Mouse (Mus musculus) 3134 (cell line): ENCODE data around the gene Mdh1.

Experiments used
- DNase-seq: peaks from one replicate; pipeline ENCODE4 v3.0.0-alpha.2; 2011; ENCODE audit warnings: low spot score; ENCODE audit not compliant: insufficient read length; ENCODE audit errors: extremely low read depth

Mdh1 gene

GRCm38 (mm10) chr11:21571700-21572381, at the start of gene Mdh1, which contains the start of gene Wdpcp:
Gene Mdh1 (minus strand): TSS chr11:21572367.
Gene Wdpcp (plus strand): TSS chr11:21572235.
- DNase-seq, result peak; percentile 92

DNA sequence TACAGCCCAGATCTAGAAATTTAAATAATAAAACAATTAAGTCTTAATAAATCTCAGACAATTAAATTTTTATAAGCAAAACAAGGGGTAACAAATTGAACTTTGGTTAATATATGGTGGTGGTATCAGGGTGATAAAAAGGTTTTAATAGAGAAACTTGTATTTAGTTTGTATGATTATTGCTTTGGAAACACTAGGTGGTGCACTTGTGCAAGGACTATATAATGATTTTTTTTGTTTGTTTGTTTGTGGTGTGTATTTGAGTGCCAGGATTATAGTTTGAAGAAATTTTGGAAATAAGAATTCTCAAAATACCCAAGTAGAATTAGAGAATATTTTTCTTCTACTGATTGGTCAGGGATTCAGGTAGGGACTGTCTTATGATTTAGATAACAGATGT, 43.7 kb upstream of the Mdh1 start:
- no peak for DNase-seq

- no peak for DNase-seq
Measured at GRCm38 (mm10) chr11:21602497-21602896, 30.3 kb upstream of the Mdh1 start.

- DNase-seq, result no peak
Measured at GRCm38 (mm10) chr11:21583286-21583685, 11.1 kb upstream of the Mdh1 start.

GRCm38 (mm10) chr11:21581472-21581871, 9.3 kb upstream of the Mdh1 start:
- no peak for DNase-seq

DNA sequence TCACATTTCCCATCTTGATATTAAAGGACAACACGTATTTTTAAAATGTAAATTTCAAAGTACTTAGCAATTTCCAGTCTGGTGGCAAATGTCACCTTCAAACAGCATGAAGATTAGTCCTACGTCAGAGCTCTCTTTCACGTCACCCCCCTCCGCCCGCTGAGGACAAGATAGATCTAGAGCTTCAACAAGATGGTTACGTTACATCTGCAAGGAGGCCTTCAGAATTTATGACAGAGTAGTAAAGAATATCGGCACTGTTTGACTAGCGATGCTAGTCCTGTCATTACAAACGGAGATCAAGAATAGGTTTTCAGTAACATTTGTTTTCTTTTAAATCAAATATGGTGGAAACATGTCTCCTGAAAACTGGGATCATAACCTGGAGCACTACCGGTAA, 1.2 kb downstream of the Mdh1 start:
- peak; percentile 12 for DNase-seq

GRCm38 (mm10) chr11:21570109-21570474, 2.1 kb downstream of the Mdh1 start:
- DNase-seq, result no peak

DNA sequence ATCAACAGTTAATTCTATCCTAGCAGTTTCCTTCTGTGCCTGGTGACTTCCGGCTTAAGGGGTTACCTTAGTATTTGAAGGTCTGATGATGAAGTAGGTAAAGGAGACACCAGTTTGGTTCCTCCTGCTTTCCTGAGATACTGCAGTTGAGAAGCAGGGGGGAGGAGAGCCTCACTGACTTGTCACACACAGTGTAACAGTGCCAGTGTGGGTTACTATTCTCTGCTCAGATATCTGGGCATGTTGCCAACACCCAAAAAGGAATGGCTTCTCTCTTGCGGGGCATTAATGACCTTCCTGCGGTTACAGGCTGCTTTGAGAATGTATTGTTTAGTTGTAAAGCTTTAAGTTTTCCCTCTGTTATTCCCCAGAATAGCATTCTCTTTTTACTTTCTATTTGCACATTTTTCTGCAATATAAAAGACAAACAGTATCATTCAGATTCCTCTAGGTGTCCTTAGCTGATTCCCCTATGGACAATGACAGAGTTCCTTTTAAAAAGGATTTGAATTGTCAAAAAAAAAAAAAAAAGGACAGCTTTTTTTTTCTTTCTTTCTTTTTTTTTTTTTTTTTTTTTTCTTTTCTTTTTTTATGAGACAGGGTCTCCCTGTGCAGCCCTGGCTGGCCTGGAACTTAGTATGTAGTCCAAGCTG, 2.6 kb downstream of the Mdh1 start:
- peak; percentile 15 for DNase-seq

DNA sequence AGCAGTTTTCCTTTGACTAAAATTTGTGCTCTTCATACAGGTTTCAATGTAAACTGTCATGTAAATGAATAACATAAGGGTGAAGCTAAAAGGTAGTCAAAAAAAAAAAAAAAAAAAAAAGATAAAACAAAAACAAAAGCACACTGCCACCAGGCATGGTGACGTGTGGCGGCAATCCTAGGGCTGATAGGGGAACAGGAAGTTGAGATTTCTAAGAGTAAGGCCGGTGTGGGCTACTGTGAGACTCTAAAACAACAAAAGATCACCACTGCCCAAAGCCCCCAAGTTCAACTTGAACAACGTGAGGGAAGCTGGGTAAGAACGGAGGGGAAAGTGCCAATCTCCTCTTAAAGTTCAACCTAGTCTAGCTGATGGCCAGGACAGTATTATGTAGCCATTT, 3.2 kb downstream of the Mdh1 start:
- no peak for DNase-seq

DNA sequence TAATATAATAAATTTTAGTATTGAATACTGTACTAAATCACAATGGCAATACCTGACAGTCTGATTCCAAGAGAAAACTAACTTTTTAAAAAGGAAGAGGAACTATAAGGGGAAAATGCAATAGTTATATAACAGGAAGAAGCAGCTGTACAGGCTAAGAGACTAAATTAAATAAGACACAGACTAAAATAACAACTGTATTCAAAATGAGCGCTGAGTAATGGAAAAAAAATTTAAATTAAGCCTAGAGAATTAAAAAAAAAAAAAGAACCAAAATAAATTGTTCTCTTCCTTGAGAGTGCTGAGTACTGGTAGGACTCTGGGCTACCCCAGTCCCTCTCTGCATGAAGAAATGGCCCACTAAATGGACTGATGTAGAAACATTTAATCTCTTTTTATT, 4.4 kb downstream of the Mdh1 start:
- no peak for DNase-seq

DNA sequence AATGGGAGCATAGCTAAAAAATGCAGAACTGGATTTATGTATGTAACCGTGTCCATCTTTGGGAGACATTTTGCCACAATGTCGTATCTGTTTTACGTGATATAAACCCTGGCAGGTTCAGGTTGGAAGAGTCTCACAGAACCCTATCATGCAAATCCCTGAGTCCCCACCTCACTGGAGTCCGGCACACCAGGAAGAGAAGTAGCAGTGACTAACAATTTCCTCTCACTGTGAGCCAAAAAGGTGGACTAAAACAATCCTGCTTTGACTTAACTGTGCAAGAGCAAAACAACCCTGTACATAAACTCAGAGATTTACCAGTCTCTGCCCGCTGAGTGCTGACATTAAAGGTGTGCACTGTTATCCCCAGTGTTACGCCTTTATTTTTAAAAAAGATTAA, 5.2 kb downstream of the Mdh1 start:
- DNase-seq, result no peak

DNA sequence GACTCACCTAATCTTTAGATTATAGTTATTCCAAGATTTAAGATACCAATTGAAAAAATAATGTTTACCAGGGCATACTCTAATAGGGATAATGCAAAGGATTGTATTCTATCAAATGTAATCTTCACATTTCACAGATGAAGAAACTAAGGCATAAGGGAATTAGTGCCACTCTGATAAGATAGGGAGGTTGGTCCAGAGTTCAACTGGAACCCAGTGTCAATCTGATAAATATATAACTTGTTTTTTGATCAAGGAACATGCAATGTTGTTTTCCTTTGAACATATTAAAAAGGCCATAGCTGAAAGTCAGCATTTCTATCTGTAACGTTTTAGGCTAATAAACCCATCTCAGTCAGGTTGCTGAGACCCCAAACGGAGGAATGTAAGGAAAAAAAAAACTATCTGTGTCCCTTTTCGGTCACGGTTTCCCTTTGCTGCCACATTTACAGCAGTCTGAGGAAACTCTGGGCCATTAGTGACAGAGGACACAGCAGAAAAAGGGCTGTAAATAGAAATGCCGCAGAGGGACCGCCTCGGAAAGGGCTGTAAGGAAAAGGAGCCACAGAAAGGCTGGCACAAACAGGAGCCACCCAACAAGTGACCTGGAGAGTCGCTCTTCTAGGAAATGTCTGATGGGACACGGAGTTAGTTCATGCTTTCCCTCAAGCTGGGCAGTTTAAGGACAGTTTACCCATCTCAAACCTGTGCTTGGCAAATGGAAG, 7.3 kb downstream of the Mdh1 start:
- no peak for DNase-seq

DNA sequence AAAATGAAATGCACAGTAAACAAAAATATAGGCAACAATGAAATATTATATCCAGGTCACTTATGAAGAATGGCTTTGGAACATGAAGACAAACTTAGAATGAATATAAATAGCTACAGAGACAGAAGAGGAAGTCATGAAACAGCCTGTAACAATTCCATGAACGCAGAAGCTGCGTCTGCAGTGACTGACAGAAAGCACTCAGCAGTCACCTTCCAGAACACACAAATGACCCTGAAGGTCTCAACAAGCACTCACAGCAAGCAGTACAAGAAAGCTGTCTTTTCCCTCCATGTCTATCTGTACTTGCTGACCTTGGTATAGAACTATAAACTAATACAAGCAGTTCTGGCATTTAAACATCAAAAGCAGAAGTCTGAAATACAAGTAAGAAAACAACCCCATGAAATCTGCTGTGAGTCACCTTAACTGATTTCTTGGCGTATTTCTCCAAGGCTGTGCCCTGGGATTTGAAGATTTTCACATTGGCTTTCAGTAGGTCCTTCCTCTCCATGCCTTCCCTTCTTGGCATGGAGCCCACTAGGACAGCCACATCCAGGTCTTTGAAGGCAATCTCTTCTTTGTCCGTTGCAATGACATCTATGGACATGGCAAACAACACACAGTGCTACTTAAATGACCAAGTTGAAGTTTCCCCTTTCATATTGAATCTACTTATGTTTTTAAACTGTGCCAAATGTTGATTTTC, 8.4 kb downstream of the Mdh1 start:
- no peak for DNase-seq

- no peak for DNase-seq
Measured at GRCm38 (mm10) chr11:21561347-21561746, 10.8 kb downstream of the Mdh1 start.

- DNase-seq, result no peak
Measured at GRCm38 (mm10) chr11:21559727-21560126, 12.4 kb downstream of the Mdh1 start.

DNA sequence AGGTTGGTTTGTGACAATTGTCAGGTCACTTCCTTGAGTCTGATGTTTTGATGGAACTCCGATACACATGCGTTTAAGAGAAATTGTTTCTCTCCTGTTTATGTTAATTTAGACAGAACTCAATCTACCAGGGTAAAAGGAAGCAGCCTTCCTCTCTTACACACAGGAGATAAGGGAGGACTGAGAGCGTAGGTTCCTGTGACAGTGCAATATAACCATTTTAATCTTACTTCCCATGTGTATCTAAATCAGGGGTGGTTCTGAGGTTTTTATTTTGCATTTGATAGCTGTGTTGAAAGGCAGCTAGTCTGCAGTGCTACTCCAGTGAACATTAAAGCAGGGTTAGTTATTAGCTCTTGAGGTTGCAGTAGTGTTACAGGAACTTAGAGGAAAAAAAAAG, 20.1 kb downstream of the Mdh1 start:
- no peak for DNase-seq

DNA sequence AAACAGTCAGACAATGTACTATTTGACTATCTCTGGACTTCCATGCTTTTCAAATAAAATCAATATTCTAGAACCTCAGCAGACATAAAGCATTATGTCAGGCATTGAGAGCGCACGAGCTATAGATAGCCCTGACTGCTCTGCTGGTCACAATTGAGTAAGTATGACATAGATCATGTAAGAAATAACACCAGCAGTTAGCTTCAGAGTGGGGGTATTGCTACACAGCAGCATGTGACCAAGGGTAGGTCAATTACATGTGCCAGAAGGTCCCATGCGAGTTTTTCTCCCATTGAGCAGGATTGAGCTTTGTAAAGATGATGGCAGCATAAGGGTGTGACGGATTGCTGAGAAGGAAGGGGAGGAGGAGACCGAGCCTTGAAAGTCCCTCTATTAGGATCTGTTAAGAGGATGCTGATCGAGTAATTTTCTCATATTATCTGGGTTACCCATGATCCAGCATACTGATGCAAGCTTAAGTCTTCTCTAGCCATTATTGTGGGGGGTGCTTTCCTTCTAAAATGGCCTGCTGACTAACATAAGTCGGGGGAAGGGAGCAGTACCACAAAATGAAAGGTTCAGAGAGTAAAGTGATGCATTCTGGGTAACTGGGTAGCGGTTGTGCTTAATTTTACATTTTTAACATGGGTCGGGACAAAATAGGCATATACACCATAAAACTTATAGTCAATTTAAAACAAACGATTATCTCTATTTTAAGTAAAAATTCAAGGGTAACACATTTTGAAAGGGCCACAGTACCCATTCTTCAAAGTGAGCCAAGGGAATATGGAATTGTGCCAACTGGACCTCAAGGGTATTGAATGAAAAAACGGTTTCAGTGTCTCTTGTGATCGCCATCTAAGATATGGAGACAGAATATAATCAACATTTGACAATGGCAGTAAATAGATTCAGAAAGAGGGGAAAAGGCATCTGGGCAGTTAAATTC, 21.7 kb downstream of the Mdh1 start:
- DNase-seq, result no peak

DNA sequence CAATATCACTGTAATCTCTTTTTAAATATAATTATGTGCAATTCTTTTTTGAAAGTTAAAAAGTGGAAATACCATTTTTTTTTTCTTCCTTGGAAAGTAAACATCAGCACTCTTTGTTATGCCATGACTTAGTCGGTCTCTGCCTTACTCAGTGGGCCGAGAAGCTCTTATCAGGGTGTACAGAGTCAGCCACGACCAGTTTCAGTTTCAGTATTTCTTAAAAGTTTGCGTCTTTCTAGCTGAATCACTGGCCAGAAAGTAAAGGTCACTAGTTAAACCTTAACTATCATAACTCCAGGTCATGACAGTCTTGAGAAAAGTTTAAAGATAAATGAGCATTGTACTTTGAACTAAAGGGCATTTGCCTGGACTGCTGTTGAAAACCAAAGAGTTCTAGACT, 22.4 kb downstream of the Mdh1 start:
- DNase-seq, result no peak

GRCm38 (mm10) chr11:21549052-21549451, 23.1 kb downstream of the Mdh1 start:
- DNase-seq, result no peak

DNA sequence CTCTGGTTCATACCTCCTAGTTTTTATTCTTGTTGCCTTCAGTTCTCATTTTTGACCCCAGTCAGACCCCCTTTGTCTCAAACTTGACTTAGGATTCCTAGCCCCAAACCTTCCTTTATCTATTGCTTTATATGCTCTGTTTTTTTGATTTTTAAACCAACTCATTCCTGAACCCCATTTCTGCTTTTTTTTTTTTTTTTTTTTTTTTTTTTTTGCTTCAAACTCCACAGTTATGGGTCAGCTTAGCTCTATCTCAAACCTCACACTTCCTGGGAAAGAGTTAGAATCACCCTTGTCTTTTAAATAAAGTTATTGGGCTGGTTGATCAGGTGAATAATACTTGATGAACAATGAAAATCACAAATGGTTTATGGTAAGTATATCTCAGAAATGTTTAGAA, 24.6 kb downstream of the Mdh1 start:
- DNase-seq, result no peak
